Mouse (Mus musculus): Measurements from ENCODE around the gene Olfr1448. TPM values are rescaled to one million over a fixed set of nuclear protein-coding genes. Genes with fewer than 3 reads are reported as not detected.
"Not testable (repeated sequence)": the region's sequence is repeated elsewhere in the genome, so short reads cannot be mapped to it uniquely, and the experiment has no call there.

The Olfr1448 gene
- not detected in 2 replicates for polyA plus RNA-seq (2015; fragmentation: Nextera tagmentation; extraction: Ambion mirVana)

DNA sequence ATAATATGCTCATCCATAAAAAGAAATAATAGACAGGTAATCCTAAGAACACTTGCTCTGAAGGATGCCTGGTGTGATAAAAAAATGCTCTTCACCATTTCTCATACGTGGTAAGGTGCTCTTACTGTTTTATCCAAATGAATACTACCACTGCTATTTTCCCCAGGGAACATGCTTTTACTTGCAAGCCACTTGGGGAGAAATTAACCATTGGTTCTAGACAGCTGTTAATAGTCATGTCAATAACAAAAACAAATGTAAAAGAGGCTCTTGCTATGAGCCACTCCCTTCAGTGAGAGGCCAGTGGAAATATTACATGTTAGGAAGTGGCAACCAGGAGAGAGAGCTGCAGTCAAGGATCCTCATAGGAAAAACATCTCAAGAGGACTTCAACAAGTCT lies at the start of gene Olfr1448:
Olfr1448 (minus strand) TSS at position 101 of the 400 bp plus-strand sequence.
- Histone ChIP-seq H3K36me3 (no peaks in the 10 kb centered on the region), H3K9ac (no peak within 1 kb of the TSS), H3K4me2 (no peak within 1 kb of the TSS), H3K9me3 (no peaks in the 10 kb centered on the region), H3K4me3 (replicated peaks) (no peak within 1 kb of the TSS), H3K27ac (no peak within 1 kb of the TSS), H3K4me1 (no peaks in the 10 kb centered on the region), H3K27me3 (replicated peaks) (no peaks in the 10 kb centered on the region)
- no peak for ATAC-seq (ENCODE audit: insufficient read depth, low FRiP score, low read depth)
- 78% methylated on average over 1 of the region's 1 CpGs for WGBS

DNA sequence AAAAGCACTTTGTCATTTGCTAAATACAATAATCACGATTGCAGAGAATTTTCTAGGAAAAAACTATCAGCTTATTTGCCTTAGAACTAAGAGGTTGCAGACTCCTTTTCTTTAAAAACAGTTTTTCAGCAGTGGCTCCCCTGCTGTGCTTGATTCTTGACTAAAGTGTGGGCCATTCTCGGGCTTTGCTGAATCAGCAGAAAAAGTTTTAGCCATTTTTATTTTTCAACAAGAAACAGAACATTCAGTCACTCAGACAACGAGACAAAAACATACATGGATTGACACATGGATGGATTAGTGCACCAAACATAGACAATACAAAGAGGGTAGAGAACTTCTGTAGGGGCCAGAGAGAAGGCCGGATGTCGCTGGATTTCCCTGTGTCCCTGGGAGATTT lies 45.9 kb upstream of the Olfr1448 start:
- not testable (repeated sequence) for H3K4me3 ChIP-seq (replicated peaks); H3K27me3 ChIP-seq (replicated peaks); H3K9ac ChIP-seq; H3K4me1 ChIP-seq; H3K9me3 ChIP-seq; H3K27ac ChIP-seq; ATAC-seq (ENCODE audit: insufficient read depth, low FRiP score, low read depth); H3K4me2 ChIP-seq; H3K36me3 ChIP-seq
- 81% methylated on average over 5 of the region's 5 CpGs for WGBS

DNA sequence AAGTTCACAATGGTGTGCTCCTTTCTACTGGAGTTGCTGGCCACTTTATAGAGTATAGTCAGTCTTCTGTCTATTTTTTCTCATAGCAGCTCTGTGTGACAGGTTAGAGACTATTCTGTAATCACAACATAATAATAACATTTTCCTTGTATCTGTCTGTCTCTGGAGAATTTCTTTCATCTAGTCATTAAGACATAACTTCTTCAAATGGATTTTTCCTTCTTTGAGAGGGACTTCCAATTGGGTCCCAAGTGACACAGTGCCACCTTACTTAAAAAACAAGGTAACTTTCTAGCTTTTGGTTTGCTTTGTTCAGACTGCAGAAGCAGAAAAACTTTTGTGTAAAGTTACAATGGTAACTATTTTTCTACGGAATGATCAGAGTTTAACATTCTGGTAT lies 25.7 kb upstream of the Olfr1448 start, which contains the start of gene Olfr1450:
Olfr1450 (plus strand) TSS at position 301 of the 400 bp plus-strand sequence.
- 79% methylated on average over 1 of the region's 1 CpGs for WGBS
- Histone ChIP-seq H3K9me3 (no peaks in the 10 kb centered on the region), H3K9ac (no peak within 1 kb of the TSS), H3K27me3 (replicated peaks) (no peaks in the 10 kb centered on the region), H3K27ac (no peak within 1 kb of the TSS), H3K4me1 (no peaks in the 10 kb centered on the region), H3K36me3 (no peaks in the 10 kb centered on the region), H3K4me2 (no peak within 1 kb of the TSS), H3K4me3 (replicated peaks) (no peak within 1 kb of the TSS)
- no peak for ATAC-seq (ENCODE audit: insufficient read depth, low FRiP score, low read depth)

DNA sequence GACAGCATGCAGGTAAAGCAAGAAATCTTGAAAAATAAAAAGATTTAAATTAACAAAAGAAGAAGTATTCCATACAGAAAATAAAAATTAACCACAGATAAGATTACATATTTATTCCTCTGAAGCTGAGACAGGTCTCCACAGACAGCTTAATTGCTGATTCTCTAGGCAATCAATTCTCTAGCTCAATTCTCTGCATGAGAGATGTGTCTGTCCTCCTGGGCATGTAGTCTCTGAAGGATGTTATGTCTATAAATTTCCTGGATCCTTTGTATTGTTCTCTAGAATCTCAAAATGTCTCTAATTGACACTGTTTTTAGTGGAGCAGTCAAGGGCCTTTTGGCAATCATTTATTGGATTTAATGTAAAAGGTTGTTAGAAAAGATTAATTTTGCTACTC lies 6.3 kb upstream of the Olfr1448 start, which contains the start of gene Olfr1449:
Olfr1449 (plus strand) TSS at position 301 of the 400 bp plus-strand sequence.
- no peaks in the 10 kb centered on the region for H3K9me3 ChIP-seq
- H3K4me1 ChIP-seq: no peaks in the 10 kb centered on the region
- ATAC-seq (ENCODE audit: insufficient read depth, low FRiP score, low read depth): no peak
- no peak within 1 kb of the TSS for H3K27ac ChIP-seq
- no peaks in the 10 kb centered on the region for H3K27me3 ChIP-seq (replicated peaks)
- H3K4me2 ChIP-seq: no peak within 1 kb of the TSS
- no peaks in the 10 kb centered on the region for H3K36me3 ChIP-seq
- H3K9ac ChIP-seq: no peak within 1 kb of the TSS
- no peak within 1 kb of the TSS for H3K4me3 ChIP-seq (replicated peaks)

DNA sequence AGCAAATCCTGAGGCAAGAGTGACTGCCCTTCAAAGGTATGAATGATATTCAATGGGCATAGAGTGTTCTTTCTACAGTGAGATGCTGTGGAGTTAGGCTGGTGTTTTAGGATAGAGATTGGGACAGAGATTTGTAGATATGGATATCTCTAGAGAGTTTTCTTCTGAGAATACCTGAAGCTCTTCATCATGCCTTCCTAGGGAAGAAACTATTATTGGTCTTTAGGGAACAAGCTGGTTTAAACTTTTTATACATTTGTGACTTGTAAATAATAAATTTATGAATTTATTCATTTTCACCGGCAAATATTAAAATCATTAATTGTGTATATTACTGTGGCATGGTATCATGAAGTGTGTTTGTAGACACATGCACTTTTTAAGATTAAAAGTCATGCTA lies 20.6 kb downstream of the Olfr1448 start, which contains the start of gene Olfr1447:
Olfr1447 (minus strand) TSS at position 101 of the 400 bp plus-strand sequence.
- Histone ChIP-seq H3K9me3 (no peaks in the 10 kb centered on the region), H3K4me2 (no peak within 1 kb of the TSS), H3K4me3 (replicated peaks) (no peak within 1 kb of the TSS), H3K27ac (no peak within 1 kb of the TSS), H3K27me3 (replicated peaks) (no peaks in the 10 kb centered on the region), H3K4me1 (no peaks in the 10 kb centered on the region), H3K36me3 (no peaks in the 10 kb centered on the region), H3K9ac (no peak within 1 kb of the TSS)
- no peak for ATAC-seq (ENCODE audit: insufficient read depth, low FRiP score, low read depth)
- 96% methylated on average over 1 of the region's 1 CpGs for WGBS

DNA sequence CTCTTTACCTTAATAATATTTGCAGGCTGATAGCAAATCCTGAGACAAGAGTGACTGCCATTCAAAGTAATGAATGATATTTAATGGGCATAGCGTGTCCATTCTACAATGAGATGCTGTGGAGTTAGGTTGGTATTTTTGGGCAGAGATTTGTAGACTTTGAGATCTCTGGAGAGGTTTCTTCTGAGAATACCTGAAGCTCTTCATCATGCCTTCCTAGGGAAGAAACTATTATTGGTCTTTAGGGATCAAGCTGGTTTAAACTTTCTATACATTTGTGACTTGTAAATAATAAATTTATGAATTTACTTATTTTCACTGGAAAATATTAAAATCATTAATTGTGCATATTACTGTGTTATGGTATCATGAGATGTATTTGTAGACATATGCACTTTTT lies 30.8 kb downstream of the Olfr1448 start, which contains the start of gene Olfr1446:
Olfr1446 (minus strand) TSS at position 101 of the 400 bp plus-strand sequence.
- H3K9ac ChIP-seq: no peak within 1 kb of the TSS
- H3K27me3 ChIP-seq (replicated peaks): no peaks in the 10 kb centered on the region
- H3K4me2 ChIP-seq: no peak within 1 kb of the TSS
- no peak within 1 kb of the TSS for H3K4me3 ChIP-seq (replicated peaks)
- H3K27ac ChIP-seq: no peak within 1 kb of the TSS
- no peaks in the 10 kb centered on the region for H3K36me3 ChIP-seq
- 73% methylated on average over 1 of the region's 1 CpGs for WGBS
- no peaks in the 10 kb centered on the region for H3K9me3 ChIP-seq
- no peaks in the 10 kb centered on the region for H3K4me1 ChIP-seq
- ATAC-seq (ENCODE audit: insufficient read depth, low FRiP score, low read depth): no peak

DNA sequence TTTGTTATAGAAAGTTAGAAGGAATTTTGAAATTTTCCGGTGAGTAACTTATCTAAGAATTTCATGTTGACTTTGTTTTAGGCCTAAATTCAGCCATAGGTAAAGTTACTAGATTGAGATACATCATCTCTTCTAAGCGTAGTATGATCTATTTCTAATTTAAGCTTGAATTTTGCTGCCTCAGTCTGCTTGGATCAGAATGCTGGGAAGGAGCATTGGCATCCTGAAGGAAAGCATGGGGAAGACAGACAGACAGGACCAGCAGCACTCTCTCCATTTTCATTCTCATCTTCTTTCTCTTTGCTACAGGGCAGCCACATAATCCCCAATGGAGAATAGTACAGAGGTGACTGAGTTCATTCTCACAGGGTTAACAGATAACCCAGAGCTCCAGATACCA lies 40.7 kb downstream of the Olfr1448 start, which contains the start of gene Olfr1445:
Olfr1445 (plus strand) TSS at position 301 of the 400 bp plus-strand sequence.
- Histone ChIP-seq H3K4me3 (replicated peaks) (no peak within 1 kb of the TSS), H3K4me2 (no peak within 1 kb of the TSS), H3K9ac (no peak within 1 kb of the TSS), H3K9me3 (no peaks in the 10 kb centered on the region), H3K27me3 (replicated peaks) (no peaks in the 10 kb centered on the region), H3K4me1 (no peaks in the 10 kb centered on the region), H3K36me3 (no peaks in the 10 kb centered on the region), H3K27ac (no peak within 1 kb of the TSS)
- WGBS: 85% methylated on average over 2 of the region's 2 CpGs
- ATAC-seq (ENCODE audit: insufficient read depth, low FRiP score, low read depth): no peak

Other genes starting within 250 kb of the Olfr1448 start
- gene Olfr1443, start 246.3 kb downstream of the Olfr1448 start, polyA plus RNA-seq (2015; fragmentation: Nextera tagmentation; extraction: Ambion mirVana): not detected in 2 replicates
- gene Keg1, start 228.6 kb downstream of the Olfr1448 start, polyA plus RNA-seq (2015; fragmentation: Nextera tagmentation; extraction: Ambion mirVana): 0.43 and 0.82 TPM in 2 replicates
- gene Cntf, start 158.8 kb downstream of the Olfr1448 start, polyA plus RNA-seq (2015; fragmentation: Nextera tagmentation; extraction: Ambion mirVana): 1.2 TPM in 2 replicates
- 13.9 and 14.5 TPM in 2 replicates for gene Zfp91, start 128.3 kb downstream of the Olfr1448 start, polyA plus RNA-seq (2015; fragmentation: Nextera tagmentation; extraction: Ambion mirVana)
- gene Lpxn, start 128.2 kb downstream of the Olfr1448 start, polyA plus RNA-seq (2015; fragmentation: Nextera tagmentation; extraction: Ambion mirVana): 2.5 and 2.6 TPM in 2 replicates
- not detected in 2 replicates for gene Gm5244, start 77.7 kb downstream of the Olfr1448 start, polyA plus RNA-seq (2015; fragmentation: Nextera tagmentation; extraction: Ambion mirVana)
- gene Olfr1444, start 67.1 kb downstream of the Olfr1448 start, polyA plus RNA-seq (2015; fragmentation: Nextera tagmentation; extraction: Ambion mirVana): not detected in 2 replicates
- gene Olfr1445, start 40.6 kb downstream of the Olfr1448 start, polyA plus RNA-seq (2015; fragmentation: Nextera tagmentation; extraction: Ambion mirVana): not detected in 2 replicates
- gene Olfr1446, start 30.9 kb downstream of the Olfr1448 start, polyA plus RNA-seq (2015; fragmentation: Nextera tagmentation; extraction: Ambion mirVana): not detected in 2 replicates
- gene Olfr1447, start 20.7 kb downstream of the Olfr1448 start, polyA plus RNA-seq (2015; fragmentation: Nextera tagmentation; extraction: Ambion mirVana): not detected in 2 replicates
- gene Olfr1449, start 6.4 kb upstream of the Olfr1448 start, polyA plus RNA-seq (2015; fragmentation: Nextera tagmentation; extraction: Ambion mirVana): not detected in 2 replicates
- not detected in 2 replicates for gene Olfr1450, start 25.8 kb upstream of the Olfr1448 start, polyA plus RNA-seq (2015; fragmentation: Nextera tagmentation; extraction: Ambion mirVana)
- gene Olfr1451, start 70.6 kb upstream of the Olfr1448 start, polyA plus RNA-seq (2015; fragmentation: Nextera tagmentation; extraction: Ambion mirVana): not detected in 2 replicates
- gene Olfr1453, start 103.9 kb upstream of the Olfr1448 start, polyA plus RNA-seq (2015; fragmentation: Nextera tagmentation; extraction: Ambion mirVana): not detected in 2 replicates
- not detected in 2 replicates for gene Olfr1454, start 136.2 kb upstream of the Olfr1448 start, polyA plus RNA-seq (2015; fragmentation: Nextera tagmentation; extraction: Ambion mirVana)
- not detected in 2 replicates for gene Olfr1457, start 173.5 kb upstream of the Olfr1448 start, polyA plus RNA-seq (2015; fragmentation: Nextera tagmentation; extraction: Ambion mirVana)
- not detected in 2 replicates for gene Olfr1458, start 182.4 kb upstream of the Olfr1448 start, polyA plus RNA-seq (2015; fragmentation: Nextera tagmentation; extraction: Ambion mirVana)
- gene Olfr1459, start 225.1 kb upstream of the Olfr1448 start, polyA plus RNA-seq (2015; fragmentation: Nextera tagmentation; extraction: Ambion mirVana): not detected in 2 replicates
- gene Olfr1461, start 238.6 kb upstream of the Olfr1448 start, polyA plus RNA-seq (2015; fragmentation: Nextera tagmentation; extraction: Ambion mirVana): not detected in 2 replicates

All from stomach, embryonic 15.5 days (tissue).